Mouse (Mus musculus) heart, embryonic 13.5 days (tissue): ENCODE data around the gene Ifit3b. TPM values are rescaled to one million over a fixed set of nuclear protein-coding genes. Genes with fewer than 3 reads are reported as not detected.
"Not testable (repeated sequence)": the region's sequence is repeated elsewhere in the genome, so short reads cannot be mapped to it uniquely, and the experiment has no call there.

Experiments used
- ATAC-seq: fragments of 200-750 bp; cut with Nextera tagmentation; 2 replicates; pipeline ENCODE4 v1.8.0; 2017; ENCODE audit warnings: moderate TSS enrichment; ENCODE audit not compliant: insufficient number of reproducible peaks, low FRiP score, low TSS enrichment; ENCODE audit errors: extremely low read depth
- H3K27ac ChIP-seq: fragments of 300-500 bp; sonication (generic); replicated peaks from 2 replicates; pipeline ENCODE4 v1.5.1; 2015; ENCODE audit warnings: moderate library complexity, mild to moderate bottlenecking, inconsistent platforms
- H3K27me3 ChIP-seq: fragments of 300-500 bp; sonication (generic); replicated peaks from 2 replicates; pipeline ENCODE4 v1.6.1; 2015; ENCODE audit warnings: mild to moderate bottlenecking, inconsistent platforms
- H3K36me3 ChIP-seq: fragments of 300-500 bp; sonication (generic); 2 replicates; pipeline ENCODE4 v1.6.1; 2015; ENCODE audit warnings: mild to moderate bottlenecking, inconsistent platforms
- H3K4me1 ChIP-seq: fragments of 300-500 bp; sonication (generic); 2 replicates; pipeline ENCODE4 v1.6.1; 2015; ENCODE audit warnings: inconsistent platforms
- H3K4me2 ChIP-seq: fragments of 300-500 bp; sonication (generic); 2 replicates; pipeline ENCODE4 v1.6.1; 2015; ENCODE audit warnings: inconsistent platforms, mild to moderate bottlenecking, moderate library complexity
- H3K4me3 ChIP-seq: fragments of 300-500 bp; sonication (generic); 2 replicates; pipeline ENCODE4 v1.5.1; 2015; ENCODE audit warnings: moderate library complexity, mild to moderate bottlenecking, inconsistent platforms
- H3K9ac ChIP-seq: fragments of 300-500 bp; sonication (generic); 2 replicates; pipeline ENCODE4 v1.6.1; 2015; ENCODE audit warnings: inconsistent platforms, mild to moderate bottlenecking, moderate library complexity
- H3K9me3 ChIP-seq: fragments of 300-500 bp; sonication (generic); 2 replicates; pipeline ENCODE4 v1.6.1; 2016; ENCODE audit warnings: inconsistent platforms
- WGBS: fragments of 180-500 bp; shearing (Covaris S2); methylation state at CpG from one replicate; pipeline ENCODE4 v1.1.7; 2015; ENCODE audit warnings: mixed read lengths; 5-methylcytosine and 5-hydroxymethylcytosine counted together
- polyA plus RNA-seq: library from polyadenylated mRNA; unstranded; fragments of >200 nt; fragmentation: Nextera tagmentation; extraction: Ambion mirVana; gene quantifications from 2 replicates; pipeline ENCODE4 v1.2.1, GENCODE M21; 2015

Ifit3b gene
- polyA plus RNA-seq, 1 experiment from 2014 or later, result 0.37 TPM

DNA sequence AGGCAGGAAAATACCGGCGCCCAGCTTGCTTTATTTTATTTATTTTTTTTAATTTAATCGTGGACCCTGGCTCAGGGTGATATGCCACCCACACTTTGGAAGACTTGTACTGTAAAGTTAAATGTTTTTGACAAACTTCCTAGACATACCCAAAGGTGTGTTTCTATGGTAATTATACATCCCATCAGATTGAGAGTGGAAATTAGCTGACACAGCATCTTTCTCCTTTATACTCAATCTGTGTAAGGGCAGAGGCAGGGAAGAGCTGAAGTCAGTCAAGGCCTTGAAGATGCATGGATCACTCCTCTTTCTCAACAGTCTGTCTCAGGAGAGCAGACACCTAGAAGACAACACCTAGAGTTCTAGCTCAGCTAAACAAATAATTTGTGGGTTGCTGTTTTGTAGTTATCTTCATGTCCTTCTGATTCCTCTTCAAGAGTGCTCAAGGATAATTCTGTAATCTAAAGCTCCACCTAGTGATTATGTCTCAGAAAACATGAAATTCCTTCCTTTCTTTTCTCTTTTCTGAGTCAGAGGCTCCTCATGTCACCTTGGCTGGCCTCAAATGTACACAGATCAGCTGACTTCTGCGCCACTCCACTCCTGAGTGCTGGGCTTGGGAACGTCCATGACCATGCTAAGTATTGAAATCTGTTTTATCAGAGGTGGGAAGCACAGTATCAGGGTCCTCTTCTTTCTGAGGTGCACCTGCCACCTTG is 21.9 kb upstream of the Ifit3b start:
- WGBS, result 57% methylated on average over 5 of the region's 5 CpGs

GRCm38 (mm10) chr19:34587898-34588692 is 19.7 kb upstream of the Ifit3b start:
- H3K27ac ChIP-seq, H3K27me3 ChIP-seq, H3K9ac ChIP-seq, H3K4me1 ChIP-seq, H3K4me3 ChIP-seq, H3K36me3 ChIP-seq, H3K9me3 ChIP-seq, H3K4me2 ChIP-seq, ATAC-seq: not testable (repeated sequence)
- WGBS, result 66% methylated on average over 7 of the region's 12 CpGs

More for the DNA sequence above, 21.9 kb upstream of the Ifit3b start:
- not testable (repeated sequence) for H3K4me2 ChIP-seq, H3K4me1 ChIP-seq, H3K9ac ChIP-seq, H3K4me3 ChIP-seq, H3K9me3 ChIP-seq, H3K36me3 ChIP-seq, H3K27me3 ChIP-seq, ATAC-seq, H3K27ac ChIP-seq

DNA sequence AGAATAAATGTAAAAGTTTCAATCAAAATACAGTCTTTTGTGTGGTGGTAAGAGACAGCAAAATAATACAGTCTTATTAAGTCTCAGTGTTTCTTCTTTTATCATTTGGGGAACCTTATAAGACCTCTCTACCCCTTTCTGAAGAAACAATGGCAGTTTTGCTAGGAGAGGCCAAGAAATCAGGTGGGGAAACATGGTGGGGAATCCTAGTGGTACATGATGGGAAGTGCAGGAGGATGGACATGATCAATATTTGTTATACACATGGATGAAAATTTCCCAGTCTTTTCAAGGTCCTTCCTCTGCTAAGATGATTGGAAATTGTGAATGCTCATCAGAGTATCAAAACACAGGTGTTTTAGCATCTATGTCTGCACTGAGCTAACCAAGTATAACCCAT is 18.8 kb upstream of the Ifit3b start:
- Histone ChIP-seq H3K4me2 (no peak overlapping the region), H3K4me1 (peaks cover 4% of the 10 kb centered on the region; the same call in 1 of the 2 replicates), H3K36me3 (no peaks in the 10 kb centered on the region), H3K27ac (no peak overlapping the region), H3K9me3 (no peaks in the 10 kb centered on the region), H3K27me3 (no peaks in the 10 kb centered on the region), H3K4me3 (no peak overlapping the region), H3K9ac (no peak overlapping the region)
- ATAC-seq, result no peak

DNA sequence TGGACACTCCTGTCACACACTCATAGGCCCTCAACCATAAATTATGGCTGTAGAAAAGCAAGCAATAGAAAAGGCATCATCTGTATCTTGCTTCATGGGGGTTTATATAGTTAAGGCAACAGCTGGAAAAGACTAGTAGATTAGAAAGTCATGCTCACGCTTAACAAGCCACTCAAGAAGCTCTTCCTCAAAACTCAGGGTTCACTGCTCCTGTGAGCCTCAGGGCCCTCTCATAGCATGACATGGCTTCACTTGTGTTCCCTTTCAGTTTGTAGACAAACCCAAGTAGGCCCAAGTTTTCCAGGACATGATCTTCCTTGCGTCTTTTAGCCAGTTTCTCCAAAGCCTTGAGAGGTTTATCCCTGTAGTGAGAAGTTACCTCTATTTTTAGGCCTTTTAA is 14.3 kb upstream of the Ifit3b start:
- Histone ChIP-seq H3K9me3 (no peaks in the 10 kb centered on the region), H3K27ac (no peak overlapping the region), H3K27me3 (no peaks in the 10 kb centered on the region), H3K9ac (no peak overlapping the region), H3K36me3 (no peaks in the 10 kb centered on the region), H3K4me2 (no peak overlapping the region), H3K4me1 (peaks cover 18% of the 10 kb centered on the region), H3K4me3 (no peak overlapping the region)
- ATAC-seq, result no peak
- WGBS, result 75% methylated on average over 2 of the region's 2 CpGs

- not testable (repeated sequence) for ATAC-seq, H3K27ac ChIP-seq, H3K36me3 ChIP-seq, H3K27me3 ChIP-seq, H3K4me3 ChIP-seq, H3K9ac ChIP-seq, H3K4me2 ChIP-seq, H3K9me3 ChIP-seq
- WGBS, result 73% methylated on average over 3 of the region's 3 CpGs
- H3K4me1 ChIP-seq, result peaks cover 23% of the 10 kb centered on the region
Observed at GRCm38 (mm10) chr19:34594523-34594922, 13.2 kb upstream of the Ifit3b start.

DNA sequence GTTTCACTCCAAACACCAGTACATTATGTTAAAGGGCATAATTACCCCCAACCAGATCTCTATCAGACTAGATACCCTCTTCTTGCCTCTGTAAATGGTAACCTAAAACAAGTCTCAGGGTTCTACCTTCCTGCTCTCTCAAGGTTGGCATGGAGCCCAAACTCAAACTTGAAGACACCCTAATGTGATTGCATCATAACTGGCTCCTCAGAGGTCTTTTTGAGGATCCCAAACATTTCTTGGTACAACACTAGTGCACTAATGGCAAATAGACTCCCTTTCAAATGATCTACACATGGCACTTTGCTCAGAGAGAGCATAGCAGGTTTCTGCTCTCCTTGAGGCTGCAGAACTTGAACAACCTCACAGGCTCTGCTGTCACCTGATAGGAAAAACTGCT is 11.0 kb upstream of the Ifit3b start:
- Histone ChIP-seq H3K4me1 (peaks cover 23% of the 10 kb centered on the region), H3K9ac (no peak overlapping the region), H3K4me2 (no peak overlapping the region), H3K4me3 (no peak overlapping the region), H3K9me3 (no peaks in the 10 kb centered on the region), H3K27me3 (no peaks in the 10 kb centered on the region), H3K27ac (no peak overlapping the region), H3K36me3 (no peaks in the 10 kb centered on the region)
- no peak for ATAC-seq

DNA sequence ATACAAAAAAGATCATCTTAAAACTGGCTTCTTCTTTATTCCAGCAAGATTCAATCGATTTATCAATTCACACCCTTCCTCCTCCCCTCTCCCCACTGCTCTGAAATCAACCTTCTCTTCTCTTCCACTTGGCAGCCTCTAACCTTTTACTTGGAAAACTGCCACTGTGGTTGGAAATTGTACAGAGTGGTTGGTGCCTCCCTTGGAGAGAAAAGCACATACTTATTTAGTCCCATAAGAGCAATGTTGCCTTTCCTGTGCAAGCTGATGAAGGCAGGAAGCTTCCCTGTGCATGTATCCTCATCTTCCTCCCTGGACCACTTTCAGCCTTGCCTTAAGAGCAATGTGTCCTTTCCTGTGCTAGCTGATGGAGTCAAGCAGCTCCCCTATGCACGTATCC is 9.4 kb upstream of the Ifit3b start:
- Histone ChIP-seq H3K9ac (no peak overlapping the region), H3K27me3 (no peaks in the 10 kb centered on the region), H3K4me1 (peaks cover 23% of the 10 kb centered on the region), H3K36me3 (no peaks in the 10 kb centered on the region), H3K27ac (peak overlapping the region; percentile 12; the same call in 1 of the 2 replicates), H3K4me2 (no peak overlapping the region), H3K9me3 (no peaks in the 10 kb centered on the region), H3K4me3 (no peak overlapping the region)
- WGBS, result 51% methylated on average over 2 of the region's 2 CpGs
- no peak for ATAC-seq

DNA sequence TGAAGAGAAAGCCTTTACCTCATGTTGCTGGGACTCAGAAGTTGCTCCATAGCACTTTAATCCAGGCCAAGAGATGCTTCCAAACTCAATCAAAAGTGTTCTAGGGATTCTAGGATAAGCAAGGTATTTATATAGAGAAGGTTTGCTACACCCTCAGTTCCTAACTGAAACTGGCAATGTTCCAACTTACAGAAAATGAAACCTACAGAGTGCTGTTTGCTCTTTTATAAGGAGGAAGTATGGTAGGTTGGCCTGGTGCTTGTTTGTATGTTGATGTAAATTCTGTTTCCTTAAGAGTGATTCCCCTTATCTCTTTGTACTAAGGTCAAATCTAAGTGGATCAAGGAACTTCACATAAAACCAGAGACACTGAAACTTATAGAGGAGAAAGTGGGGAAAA is 8.5 kb upstream of the Ifit3b start:
- not testable (repeated sequence) for H3K36me3 ChIP-seq, H3K27me3 ChIP-seq, H3K4me3 ChIP-seq, ATAC-seq, H3K27ac ChIP-seq, H3K9ac ChIP-seq, H3K4me2 ChIP-seq, H3K9me3 ChIP-seq
- H3K4me1 ChIP-seq, result peaks cover 23% of the 10 kb centered on the region

DNA sequence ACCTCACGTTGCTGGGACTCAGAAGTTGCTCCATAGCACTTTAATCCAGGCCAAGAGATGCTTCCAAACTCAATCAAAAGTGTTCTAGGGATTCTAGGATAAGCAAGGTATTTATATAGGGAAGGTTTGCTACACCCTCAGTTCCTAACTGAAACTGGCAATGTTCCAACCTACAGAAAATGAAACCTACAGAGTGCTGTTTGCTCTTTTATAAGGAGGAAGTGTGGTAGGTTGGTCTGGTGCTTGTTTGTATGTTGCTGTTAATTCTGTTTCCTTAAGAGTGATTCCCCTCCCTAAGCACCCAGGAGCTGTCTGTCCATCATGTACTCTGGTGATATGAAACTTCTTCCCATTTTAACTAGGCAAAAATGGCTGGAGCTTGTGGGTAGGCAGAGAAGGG is 5.9 kb upstream of the Ifit3b start, which contains the start of gene Ifit1bl1:
TSS of gene Ifit1bl1 (minus strand) at position 69 of the 400 bp plus-strand sequence.
- WGBS, result 31% methylated on average over 1 of the region's 1 CpGs
- not testable (repeated sequence) for ATAC-seq, H3K9me3 ChIP-seq, H3K4me3 ChIP-seq, H3K27ac ChIP-seq, H3K9ac ChIP-seq, H3K36me3 ChIP-seq, H3K4me2 ChIP-seq, H3K27me3 ChIP-seq
- H3K4me1 ChIP-seq, result peaks cover 21% of the 10 kb centered on the region

DNA sequence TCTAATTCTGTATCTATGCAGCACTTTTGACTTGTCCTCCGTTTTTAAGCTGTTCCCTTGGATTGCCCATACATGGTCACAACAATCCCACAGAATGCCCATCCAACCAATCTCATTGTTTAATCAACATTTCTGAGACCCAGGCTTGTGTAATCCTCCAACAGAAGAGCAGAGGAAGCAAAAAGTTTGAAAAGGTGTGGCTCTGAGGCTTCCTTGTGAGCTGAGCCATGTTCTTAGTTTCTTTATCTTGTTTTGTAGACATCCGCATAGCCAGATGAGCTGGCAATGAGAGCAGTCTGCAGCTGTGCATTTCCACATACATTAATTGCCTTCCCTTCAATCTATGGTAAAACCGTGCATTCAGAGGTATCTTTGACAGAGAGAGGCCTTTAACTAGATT is 2.3 kb upstream of the Ifit3b start:
- H3K36me3 ChIP-seq, result no peaks in the 10 kb centered on the region
- no peak overlapping the region for H3K4me2 ChIP-seq
- no peak for ATAC-seq
- H3K9ac ChIP-seq, result no peak overlapping the region
- H3K27me3 ChIP-seq, result no peaks in the 10 kb centered on the region
- H3K9me3 ChIP-seq, result no peaks in the 10 kb centered on the region
- no peak overlapping the region for H3K27ac ChIP-seq
- no peaks in the 10 kb centered on the region for H3K4me1 ChIP-seq
- H3K4me3 ChIP-seq, result no peak overlapping the region
- 81% methylated on average over 3 of the region's 3 CpGs for WGBS

- not testable (repeated sequence) for H3K4me3 ChIP-seq, H3K4me2 ChIP-seq, H3K9me3 ChIP-seq, H3K4me1 ChIP-seq, H3K9ac ChIP-seq, H3K36me3 ChIP-seq, H3K27ac ChIP-seq, H3K27me3 ChIP-seq, ATAC-seq
- 53% methylated on average over 3 of the region's 3 CpGs for WGBS
Observed at GRCm38 (mm10) chr19:34610118-34610517, 2.3 kb downstream of the Ifit3b start.
